Mouse (Mus musculus): ENCODE data around the gene Spns1. TPM values are rescaled to one million over a fixed set of nuclear protein-coding genes. Genes with fewer than 3 reads are reported as not detected.
"Not testable (repeated sequence)": the region's sequence is repeated elsewhere in the genome, so short reads cannot be mapped to it uniquely, and the experiment has no call there.

Spns1 gene
- total and polyA plus RNA-seq, 2 experiments from 2014 or later = 80.9 to 125 TPM

- Histone ChIP-seq H3K4me1 (ENCODE audit: insufficient read depth, low read length) (no peaks in the 10 kb centered on the region), H3K9ac (replicated peaks; ENCODE audit: low read length) (peak within 1 kb of the TSS; percentile 70), H3K4me2 (ENCODE audit: low read depth, low read length) (peak within 1 kb of the TSS; percentile 90), H3K27ac (peak within 1 kb of the TSS; percentile 67; the same call in 1 of the 2 replicates), H3K4me3 (ENCODE audit: low read length) (peak within 1 kb of the TSS; percentile 94), H3K36me3 (ENCODE audit: insufficient read depth, low read length) (no peaks in the 10 kb centered on the region), H3K9me3 (ENCODE audit: low read length) (no peaks in the 10 kb centered on the region), H3K27me3 (ENCODE audit: insufficient read depth, low read length) (no peaks in the 10 kb centered on the region)
- DNase-seq (ENCODE audit: low spot score) = peak; percentile 99
- ATAC-seq = peak; percentile 100
- TF ChIP-seq CTCF (IDR thresholded peaks at IDR 0.05; ENCODE audit: low read depth) = no peak
- WGBS = under 1% methylated on average over 59 of the region's 59 CpGs
Observed at GRCm38 (mm10) chr7:126396298-126397119, 19.3 kb upstream of the Spns1 start, which contains the start of gene Nfatc2ip. TSS of gene Nfatc2ip (minus strand) at chr7:126396737.

- not testable (repeated sequence) for ATAC-seq
Observed at GRCm38 (mm10) chr7:126392086-126392884, 15.0 kb upstream of the Spns1 start.

DNA sequence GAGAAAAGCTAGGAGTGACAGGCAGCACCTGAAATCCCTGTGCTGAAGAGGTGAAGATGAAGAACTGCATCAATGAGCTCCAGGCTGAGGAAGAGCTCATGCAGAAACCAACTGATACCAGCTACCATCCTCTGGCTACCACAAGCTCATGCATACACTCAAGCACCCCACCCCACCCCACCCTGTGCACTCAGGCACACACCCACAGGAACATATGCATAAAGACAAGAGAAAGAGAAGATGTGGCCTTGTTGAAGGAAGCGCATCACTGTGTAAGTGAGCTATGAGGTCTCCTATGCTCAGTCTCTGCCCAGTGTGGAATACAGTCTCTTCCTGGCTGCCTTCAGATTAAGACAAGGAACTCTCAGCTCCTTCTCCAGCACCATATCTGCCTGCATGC lies 10.9 kb upstream of the Spns1 start:
- TF ChIP-seq CTCF (IDR thresholded peaks at IDR 0.05; ENCODE audit: low read depth) = no peak
- ATAC-seq (no peak), DNase-seq (ENCODE audit: low spot score) (no peak)
- Histone ChIP-seq H3K4me1 (ENCODE audit: insufficient read depth, low read length) (no peaks in the 10 kb centered on the region), H3K27me3 (ENCODE audit: insufficient read depth, low read length) (no peaks in the 10 kb centered on the region), H3K4me3 (ENCODE audit: low read length) (no peak overlapping the region), H3K27ac (no peak overlapping the region), H3K36me3 (ENCODE audit: insufficient read depth, low read length) (peaks cover 21% of the 10 kb centered on the region), H3K9me3 (ENCODE audit: low read length) (no peaks in the 10 kb centered on the region), H3K9ac (replicated peaks; ENCODE audit: low read length) (no peak overlapping the region), H3K4me2 (ENCODE audit: low read depth, low read length) (no peak overlapping the region)
- WGBS = 97% methylated on average over 1 of the region's 1 CpGs

More at GRCm38 (mm10) chr7:126392086-126392884, 15.0 kb upstream of the Spns1 start:
- H3K9ac ChIP-seq (replicated peaks; ENCODE audit: low read length); H3K9me3 ChIP-seq (ENCODE audit: low read length); H3K27me3 ChIP-seq (ENCODE audit: insufficient read depth, low read length); H3K4me3 ChIP-seq (ENCODE audit: low read length); H3K4me2 ChIP-seq (ENCODE audit: low read depth, low read length); DNase-seq (ENCODE audit: low spot score); H3K27ac ChIP-seq; H3K4me1 ChIP-seq (ENCODE audit: insufficient read depth, low read length): not testable (repeated sequence)
- peaks cover 13% of the 10 kb centered on the region for H3K36me3 ChIP-seq (ENCODE audit: insufficient read depth, low read length)
- WGBS = 91% methylated on average over 7 of the region's 7 CpGs

DNA sequence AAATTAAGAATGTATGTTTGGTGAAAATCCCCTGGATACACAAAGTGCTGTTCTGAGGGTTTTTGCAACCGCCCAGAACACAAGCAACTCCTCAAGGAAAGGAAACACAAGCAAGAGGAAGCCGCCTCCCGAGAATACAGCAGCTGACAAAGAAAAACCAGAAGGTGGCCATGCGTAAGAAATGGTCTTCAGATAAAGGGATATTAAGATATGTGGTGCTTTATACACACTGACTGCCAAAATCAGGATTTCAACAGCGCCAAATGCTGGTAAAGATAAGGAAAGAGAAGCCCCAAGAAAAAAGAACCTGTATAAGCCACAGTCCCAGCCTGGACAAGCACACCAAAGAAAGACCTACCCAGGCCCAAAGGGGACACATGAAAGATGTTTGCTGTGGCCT lies 6.3 kb upstream of the Spns1 start:
- TF ChIP-seq CTCF (IDR thresholded peaks at IDR 0.05; ENCODE audit: low read depth) = no peak
- Histone ChIP-seq H3K9ac (replicated peaks; ENCODE audit: low read length) (no peak overlapping the region), H3K27ac (no peak overlapping the region), H3K4me2 (ENCODE audit: low read depth, low read length) (no peak overlapping the region), H3K27me3 (ENCODE audit: insufficient read depth, low read length) (no peaks in the 10 kb centered on the region), H3K4me3 (ENCODE audit: low read length) (no peak overlapping the region), H3K36me3 (ENCODE audit: insufficient read depth, low read length) (peaks cover 8% of the 10 kb centered on the region; the same call in 1 of the 2 replicates), H3K9me3 (ENCODE audit: low read length) (no peaks in the 10 kb centered on the region), H3K4me1 (ENCODE audit: insufficient read depth, low read length) (no peaks in the 10 kb centered on the region)
- no peak for ATAC-seq
- DNase-seq (ENCODE audit: low spot score) = no peak
- 80% methylated on average over 5 of the region's 5 CpGs for WGBS

- Histone ChIP-seq H3K4me1 (ENCODE audit: insufficient read depth, low read length) (peaks cover 8% of the 10 kb centered on the region; the same call in 1 of the 2 replicates), H3K27ac (peak overlapping the region; percentile 60; the same call in 1 of the 2 replicates), H3K36me3 (ENCODE audit: insufficient read depth, low read length) (peaks cover 9% of the 10 kb centered on the region), H3K9me3 (ENCODE audit: low read length) (no peaks in the 10 kb centered on the region), H3K4me3 (ENCODE audit: low read length) (peak overlapping the region; percentile 77), H3K27me3 (ENCODE audit: insufficient read depth, low read length) (no peaks in the 10 kb centered on the region), H3K4me2 (ENCODE audit: low read depth, low read length) (peak overlapping the region; percentile 93), H3K9ac (replicated peaks; ENCODE audit: low read length) (peak overlapping the region; percentile 74)
- ATAC-seq (peak; percentile 71), DNase-seq (ENCODE audit: low spot score) (no peak)
- WGBS = 1% methylated on average over 27 of the region's 27 CpGs
- no peak for TF ChIP-seq CTCF (IDR thresholded peaks at IDR 0.05; ENCODE audit: low read depth)
Observed at GRCm38 (mm10) chr7:126376903-126377277, 360 bp downstream of the Spns1 start.

DNA sequence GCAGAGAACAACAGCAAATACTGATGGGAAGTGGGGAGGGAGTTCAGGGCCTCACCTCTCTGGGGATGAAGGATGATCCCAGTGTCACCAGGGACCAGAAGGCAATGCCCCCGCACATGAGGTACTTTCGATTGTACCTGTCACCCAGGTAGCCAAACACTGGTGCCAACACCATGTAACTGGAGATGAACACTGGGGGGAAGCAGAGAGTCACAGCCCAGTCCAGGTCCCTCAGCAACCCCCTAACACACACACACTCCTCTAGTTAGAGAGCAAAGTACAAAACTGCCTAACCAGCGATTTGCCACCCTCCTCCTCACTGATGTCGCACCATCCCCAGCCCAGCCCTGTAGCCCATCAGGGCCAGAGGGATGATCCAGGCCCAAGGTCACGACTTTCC lies 2.2 kb downstream of the Spns1 start:
- H3K9me3 ChIP-seq (ENCODE audit: low read length) = no peaks in the 10 kb centered on the region
- H3K27me3 ChIP-seq (ENCODE audit: insufficient read depth, low read length) = no peaks in the 10 kb centered on the region
- H3K27ac ChIP-seq = no peak overlapping the region
- ATAC-seq = no peak
- WGBS = 77% methylated on average over 5 of the region's 5 CpGs
- no peak overlapping the region for H3K4me2 ChIP-seq (ENCODE audit: low read depth, low read length)
- TF ChIP-seq CTCF (IDR thresholded peaks at IDR 0.05; ENCODE audit: low read depth) = peak; percentile 46
- peaks cover 26% of the 10 kb centered on the region for H3K36me3 ChIP-seq (ENCODE audit: insufficient read depth, low read length)
- peaks cover 8% of the 10 kb centered on the region; the same call in 1 of the 2 replicates for H3K4me1 ChIP-seq (ENCODE audit: insufficient read depth, low read length)
- DNase-seq (ENCODE audit: low spot score) = no peak
- no peak overlapping the region for H3K9ac ChIP-seq (replicated peaks; ENCODE audit: low read length)
- H3K4me3 ChIP-seq (ENCODE audit: low read length) = no peak overlapping the region

Data from hindbrain, postnatal 0 days (tissue).